Mouse (Mus musculus) stomach, postnatal 0 days (tissue): Measurements from ENCODE around the gene Map3k7. TPM values are rescaled to one million over a fixed set of nuclear protein-coding genes. Genes with fewer than 3 reads are reported as not detected.

Experiments
- ATAC-seq: fragments of 200-750 bp; cut with Nextera tagmentation; 2 replicates; pipeline ENCODE4 v1.8.0; 2017; ENCODE audit not compliant: low FRiP score, low TSS enrichment
- DNase-seq: peaks from one replicate; pipeline ENCODE4 v3.0.0-alpha.2; 2016; ENCODE audit warnings: low spot score
- H3K27ac ChIP-seq: fragments of 300-500 bp; sonication (generic); replicated peaks from 2 replicates; pipeline ENCODE4 v1.5.1; 2014; ENCODE audit warnings: mild to moderate bottlenecking, control low read depth
- H3K27me3 ChIP-seq: fragments of 300-500 bp; sonication (generic); 2 replicates; pipeline ENCODE4 v1.6.1; 2014; ENCODE audit warnings: low read length; ENCODE audit not compliant: control insufficient read depth, insufficient read depth
- H3K36me3 ChIP-seq: fragments of 300-500 bp; sonication (generic); 2 replicates; pipeline ENCODE4 v1.6.1; 2014; ENCODE audit warnings: low read length, mixed read lengths; ENCODE audit not compliant: control insufficient read depth, insufficient read depth
- H3K4me1 ChIP-seq: fragments of 300-500 bp; sonication (generic); replicated peaks from 2 replicates; pipeline ENCODE4 v1.6.1; 2014; ENCODE audit warnings: antibody characterized with exemption; ENCODE audit not compliant: control insufficient read depth, insufficient read depth
- H3K4me2 ChIP-seq: fragments of 300-500 bp; sonication (generic); replicated peaks from 2 replicates; pipeline ENCODE4 v1.6.1; 2014; ENCODE audit warnings: low read depth, mild to moderate bottlenecking, control low read depth, moderate library complexity
- H3K4me3 ChIP-seq: fragments of 300-500 bp; sonication (generic); 2 replicates; pipeline ENCODE4 v1.5.1; 2014; ENCODE audit warnings: low read depth, low read length, control low read depth
- H3K9ac ChIP-seq: fragments of 300-500 bp; sonication (generic); 2 replicates; pipeline ENCODE4 v1.6.1; 2014; ENCODE audit warnings: mild to moderate bottlenecking, low read length, control low read depth, mixed read lengths
- H3K9me3 ChIP-seq: fragments of 300-500 bp; sonication (generic); 2 replicates; pipeline ENCODE4 v1.6.1; 2016; ENCODE audit warnings: low read length; ENCODE audit not compliant: control insufficient read depth
- CTCF ChIP-seq: IDR thresholded peaks from 2 replicates; pipeline ENCODE4 v1.5.1; 2016; ENCODE audit warnings: antibody characterized with exemption, low read depth, mild to moderate bottlenecking, moderate library complexity
- EP300 ChIP-seq: optimal IDR thresholded peaks from 2 replicates; pipeline ENCODE3; 2016; ENCODE audit warnings: antibody characterized with exemption
- WGBS: fragments of 180-500 bp; shearing (Covaris S2); extraction: QIAGEN DNeasy Blood & Tissue Kit; methylation state at CpG from one replicate; pipeline ENCODE4 v1.1.7; 2014; 5-methylcytosine and 5-hydroxymethylcytosine counted together
- polyA plus RNA-seq: library from polyadenylated mRNA; unstranded; fragments of >200 nt; fragmentation: Nextera tagmentation; extraction: Ambion mirVana; gene quantifications from 2 replicates; pipeline ENCODE4 v1.2.1, GENCODE M21; 2015

Gene Map3k7
- polyA plus RNA-seq, 1 experiment from 2014 or later: 14.2 TPM

DNA sequence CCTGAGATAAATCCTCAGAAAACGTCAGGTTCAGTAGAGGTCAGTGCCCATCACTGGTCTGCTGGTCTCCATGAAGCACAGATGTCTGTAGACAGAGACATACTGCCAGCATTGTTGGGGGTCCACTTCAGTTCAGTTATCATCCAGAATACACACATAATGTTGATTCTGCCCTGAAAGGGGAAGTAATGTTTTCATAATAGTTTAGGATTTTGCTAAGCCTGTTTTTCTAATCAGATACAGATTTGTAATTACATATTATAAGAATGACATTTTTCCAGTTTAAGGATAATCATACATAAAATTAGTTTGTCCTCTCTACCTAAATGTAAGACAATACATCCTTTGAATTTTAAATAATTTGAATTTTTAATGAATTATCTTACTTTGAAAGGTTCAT is 30.0 kb downstream of the Map3k7 start:
- H3K4me2 ChIP-seq: no peak overlapping the region
- H3K4me1 ChIP-seq: no peaks in the 10 kb centered on the region
- TF ChIP-seq EP300 (no peak), CTCF (no peak)
- H3K27ac ChIP-seq: no peak overlapping the region
- DNase-seq (no peak), ATAC-seq (no peak)
- no peak overlapping the region for H3K9ac ChIP-seq
- peaks cover 22% of the 10 kb centered on the region for H3K36me3 ChIP-seq
- H3K27me3 ChIP-seq: no peaks in the 10 kb centered on the region
- 31% methylated on average over 1 of the region's 1 CpGs for WGBS
- H3K9me3 ChIP-seq: no peaks in the 10 kb centered on the region
- no peak overlapping the region for H3K4me3 ChIP-seq

- 87% methylated on average over 3 of the region's 3 CpGs for WGBS
- no peaks in the 10 kb centered on the region for H3K4me1 ChIP-seq
- H3K9ac ChIP-seq: no peak overlapping the region
- H3K36me3 ChIP-seq: peaks cover 4% of the 10 kb centered on the region
- no peaks in the 10 kb centered on the region for H3K27me3 ChIP-seq
- H3K9me3 ChIP-seq: no peaks in the 10 kb centered on the region
- no peak overlapping the region for H3K4me3 ChIP-seq
- TF ChIP-seq CTCF (no peak), EP300 (no peak)
- DNase-seq: no peak
- H3K4me2 ChIP-seq: no peak overlapping the region
- no peak overlapping the region for H3K27ac ChIP-seq
- ATAC-seq: no peak
These were observed 37.6 kb downstream of the Map3k7 start for GRCm38 (mm10) chr4:32001498-32001897.

DNA sequence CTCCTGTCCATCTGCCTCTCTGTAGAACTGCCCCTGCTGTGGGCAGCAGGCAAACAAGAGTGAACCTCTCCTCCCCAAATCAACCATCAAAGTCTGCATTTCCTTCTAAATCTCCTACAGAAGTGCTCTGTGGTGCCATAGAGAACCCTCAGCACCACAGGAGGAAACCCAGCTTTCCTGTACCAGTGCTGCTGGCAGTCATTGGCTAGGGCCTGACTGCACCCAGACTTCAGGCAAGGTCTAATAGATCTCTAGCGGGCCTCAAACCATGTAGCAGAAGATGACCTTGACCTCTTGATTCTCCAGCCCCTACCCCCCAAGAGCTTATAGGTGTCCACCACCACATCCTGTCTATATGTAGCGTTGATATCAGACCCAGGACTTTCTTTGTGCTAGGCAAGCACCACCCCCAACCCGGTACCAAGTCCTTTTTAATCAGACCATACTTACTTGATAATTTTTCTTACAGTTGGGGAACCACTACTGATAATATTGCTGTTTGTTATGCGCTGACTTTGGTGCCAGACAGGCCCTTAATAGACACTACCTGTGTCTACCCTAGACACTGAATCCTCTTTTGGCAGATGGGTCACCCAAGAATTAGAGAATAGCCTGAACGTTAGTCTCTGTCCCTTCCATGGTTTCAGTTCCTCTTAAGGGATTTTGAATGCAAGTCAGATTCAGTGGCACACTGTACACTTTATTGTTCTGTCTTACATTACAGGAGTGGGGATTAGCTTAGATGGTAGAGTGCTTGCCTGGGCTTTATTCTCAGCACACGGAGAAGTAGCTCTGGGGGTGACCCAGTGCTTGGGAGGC is 41.1 kb downstream of the Map3k7 start:
- H3K4me1 ChIP-seq: no peaks in the 10 kb centered on the region
- no peaks in the 10 kb centered on the region for H3K9me3 ChIP-seq
- DNase-seq: no peak
- no peak overlapping the region for H3K27ac ChIP-seq
- TF ChIP-seq CTCF (no peak), EP300 (no peak)
- ATAC-seq: no peak
- 88% methylated on average over 6 of the region's 6 CpGs for WGBS
- peaks cover 4% of the 10 kb centered on the region; the same call in 1 of the 2 replicates for H3K36me3 ChIP-seq
- no peaks in the 10 kb centered on the region for H3K27me3 ChIP-seq
- H3K4me2 ChIP-seq: no peak overlapping the region
- H3K9ac ChIP-seq: no peak overlapping the region
- no peak overlapping the region for H3K4me3 ChIP-seq

DNA sequence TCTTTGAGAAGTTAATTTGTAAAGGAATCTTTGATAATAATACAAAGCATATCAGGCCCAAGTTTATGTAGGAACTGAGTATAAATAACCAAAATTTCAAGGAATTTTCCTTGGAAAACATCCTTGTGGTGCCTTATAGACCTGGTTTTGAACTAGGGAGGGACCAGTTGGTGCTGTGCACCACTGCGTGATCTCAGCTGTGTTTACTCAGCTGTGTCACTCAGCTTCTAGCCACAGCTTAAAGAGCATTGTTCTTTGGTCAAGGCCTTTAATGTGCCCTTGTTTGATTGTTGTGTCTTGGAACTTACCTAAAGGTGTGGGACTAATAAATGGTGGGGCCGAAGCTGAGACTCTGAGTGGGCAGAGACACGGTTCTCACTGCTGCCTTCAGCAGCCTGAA is 43.3 kb downstream of the Map3k7 start:
- ATAC-seq (peak; percentile 66; the same call in 1 of the 2 replicates), DNase-seq (no peak)
- Histone ChIP-seq H3K9me3 (no peaks in the 10 kb centered on the region), H3K4me1 (no peaks in the 10 kb centered on the region), H3K4me3 (no peak overlapping the region), H3K36me3 (peaks cover 13% of the 10 kb centered on the region), H3K9ac (no peak overlapping the region), H3K27ac (no peak overlapping the region), H3K4me2 (no peak overlapping the region), H3K27me3 (no peaks in the 10 kb centered on the region)
- 39% methylated on average over 3 of the region's 3 CpGs for WGBS
- TF ChIP-seq CTCF (no peak), EP300 (no peak)

- no peaks in the 10 kb centered on the region for H3K4me1 ChIP-seq
- H3K27me3 ChIP-seq: no peaks in the 10 kb centered on the region
- no peak overlapping the region for H3K4me2 ChIP-seq
- H3K9ac ChIP-seq: no peak overlapping the region
- DNase-seq (no peak), ATAC-seq (no peak)
- TF ChIP-seq EP300: no peak
- TF ChIP-seq CTCF: no peak
- no peak overlapping the region for H3K27ac ChIP-seq
- no peak overlapping the region for H3K4me3 ChIP-seq
- peaks cover 13% of the 10 kb centered on the region for H3K36me3 ChIP-seq
- H3K9me3 ChIP-seq: no peaks in the 10 kb centered on the region
- 70% methylated on average over 4 of the region's 4 CpGs for WGBS
These were observed 44.2 kb downstream of the Map3k7 start for GRCm38 (mm10) chr4:32008095-32008494.

GRCm38 (mm10) chr4:32010808-32011207 is 46.9 kb downstream of the Map3k7 start:
- DNase-seq (no peak), ATAC-seq (no peak)
- no peaks in the 10 kb centered on the region for H3K4me1 ChIP-seq
- WGBS: 80% methylated on average over 5 of the region's 5 CpGs
- H3K27ac ChIP-seq: no peak overlapping the region
- TF ChIP-seq CTCF (no peak), EP300 (no peak)
- no peak overlapping the region for H3K4me2 ChIP-seq
- H3K4me3 ChIP-seq: no peak overlapping the region
- no peaks in the 10 kb centered on the region for H3K9me3 ChIP-seq
- H3K36me3 ChIP-seq: peaks cover 16% of the 10 kb centered on the region
- no peak overlapping the region for H3K9ac ChIP-seq
- H3K27me3 ChIP-seq: no peaks in the 10 kb centered on the region
